Mouse (Mus musculus) ES-Bruce4 (cell line): ENCODE data around the gene 2010300C02Rik. TPM values are rescaled to one million over a fixed set of nuclear protein-coding genes. Genes with fewer than 3 reads are reported as not detected.

Experiments
- H3K27ac ChIP-seq: 2 replicates; pipeline ENCODE4 v1.5.1; 2012; ENCODE audit warnings: low read length, inconsistent platforms; ENCODE audit not compliant: insufficient read depth
- H3K27me3 ChIP-seq: 2 replicates; pipeline ENCODE4 v1.6.1; 2012; ENCODE audit warnings: mild to moderate bottlenecking, low read length, inconsistent platforms; ENCODE audit not compliant: control insufficient read depth, poor library complexity, insufficient read depth, severe bottlenecking
- H3K36me3 ChIP-seq: 2 replicates; pipeline ENCODE4 v1.6.1; 2012; ENCODE audit warnings: inconsistent platforms, mild to moderate bottlenecking, low read length, moderate library complexity; ENCODE audit not compliant: control insufficient read depth, poor library complexity, insufficient read depth, severe bottlenecking
- H3K4me1 ChIP-seq: one replicate; pipeline ENCODE4 v1.8.1; 2011; ENCODE audit warnings: low read length; ENCODE audit not compliant: control insufficient read depth, insufficient read depth
- H3K4me3 ChIP-seq: 2 replicates; pipeline ENCODE4 v1.5.1; 2011; ENCODE audit warnings: low read depth, mild to moderate bottlenecking, low read length
- H3K9ac ChIP-seq: 2 replicates; pipeline ENCODE4 v1.6.1; 2012; ENCODE audit warnings: low read depth, mild to moderate bottlenecking, inconsistent platforms; ENCODE audit not compliant: poor library complexity, severe bottlenecking
- H3K9me3 ChIP-seq: replicated peaks from 2 replicates; pipeline ENCODE4 v1.6.1; 2012; ENCODE audit warnings: mild to moderate bottlenecking, low read length, inconsistent platforms; ENCODE audit not compliant: control insufficient read depth, poor library complexity, insufficient read depth, severe bottlenecking
- CTCF ChIP-seq: IDR thresholded peaks from one replicate; pipeline ENCODE4 v1.8.1; 2011; ENCODE audit warnings: low read depth, low read length
- EP300 ChIP-seq: IDR thresholded peaks from 2 replicates; pipeline ENCODE4 v1.6.1; 2011; ENCODE audit warnings: low read depth, low read length; ENCODE audit not compliant: insufficient read depth
- POLR2A ChIP-seq: IDR thresholded peaks from one replicate; pipeline ENCODE4 v1.8.1; 2011; ENCODE audit warnings: low read length; ENCODE audit not compliant: insufficient read depth
- polyA plus RNA-seq: library from polyadenylated mRNA; stranded (reverse); fragments of >200 nt; gene quantifications from 2 replicates; pipeline ENCODE4 v1.2.4, GENCODE M21; 2011; ENCODE audit warnings: low read depth; ENCODE audit not compliant: missing spikeins, insufficient read depth, insufficient read length

The 2010300C02Rik gene
- polyA plus RNA-seq, 1 experiment, result 0.70 TPM

GRCm38 (mm10) chr1:37708270-37708955 is 11.5 kb downstream of the 2010300C02Rik start:
- H3K4me3 ChIP-seq, result no peak overlapping the region
- H3K4me1 ChIP-seq, result no peaks in the 10 kb centered on the region
- H3K27me3 ChIP-seq, result no peaks in the 10 kb centered on the region
- H3K9me3 ChIP-seq, result no peaks in the 10 kb centered on the region
- H3K27ac ChIP-seq, result no peak overlapping the region
- H3K36me3 ChIP-seq, result no peaks in the 10 kb centered on the region
- no peak overlapping the region for H3K9ac ChIP-seq
- TF ChIP-seq CTCF, result peak; percentile 30
- TF ChIP-seq EP300, result no peak
- TF ChIP-seq POLR2A, result no peak

- Histone ChIP-seq H3K36me3 (no peaks in the 10 kb centered on the region), H3K27me3 (no peaks in the 10 kb centered on the region), H3K4me1 (no peaks in the 10 kb centered on the region), H3K9me3 (no peaks in the 10 kb centered on the region), H3K4me3 (no peak overlapping the region), H3K27ac (no peak overlapping the region), H3K9ac (no peak overlapping the region)
- TF ChIP-seq EP300, result no peak
- no peak for TF ChIP-seq POLR2A
- no peak for TF ChIP-seq CTCF
Observed at GRCm38 (mm10) chr1:37702326-37702725, 17.6 kb downstream of the 2010300C02Rik start.

DNA sequence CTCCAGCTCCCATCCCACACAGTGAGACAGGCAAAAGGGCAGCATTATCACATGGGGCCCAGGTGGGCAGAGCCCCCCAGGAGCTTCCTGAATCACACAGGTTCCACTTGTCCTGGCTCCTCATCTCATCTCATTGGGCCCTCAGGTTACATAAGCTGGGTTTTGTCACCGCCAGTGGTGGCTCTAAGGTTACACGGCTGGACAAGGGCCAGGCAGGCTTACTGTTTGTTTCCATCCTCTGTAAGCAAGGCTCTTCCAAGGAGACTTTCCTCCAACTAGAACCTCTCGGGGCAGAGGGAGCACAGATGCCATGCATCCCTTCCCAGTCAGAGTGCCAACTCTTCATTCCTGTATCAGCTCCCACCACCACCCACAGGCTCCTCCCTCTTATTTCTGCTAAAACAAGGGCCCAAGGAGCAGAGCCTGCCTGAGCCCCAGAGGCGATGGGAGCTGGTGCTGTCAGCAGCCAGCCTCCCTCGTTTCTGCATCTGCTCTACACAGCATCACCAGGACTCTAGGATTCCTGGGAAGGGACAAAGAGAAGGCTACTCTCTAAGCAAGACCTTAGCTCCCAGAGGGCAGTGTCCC is 20.9 kb downstream of the 2010300C02Rik start:
- H3K4me1 ChIP-seq, result peaks cover 6% of the 10 kb centered on the region
- TF ChIP-seq EP300 (no peak), POLR2A (no peak), CTCF (no peak)
- no peaks in the 10 kb centered on the region for H3K36me3 ChIP-seq
- H3K27me3 ChIP-seq, result no peaks in the 10 kb centered on the region
- no peaks in the 10 kb centered on the region for H3K9me3 ChIP-seq
- no peak overlapping the region for H3K4me3 ChIP-seq
- H3K27ac ChIP-seq, result no peak overlapping the region
- no peak overlapping the region for H3K9ac ChIP-seq

DNA sequence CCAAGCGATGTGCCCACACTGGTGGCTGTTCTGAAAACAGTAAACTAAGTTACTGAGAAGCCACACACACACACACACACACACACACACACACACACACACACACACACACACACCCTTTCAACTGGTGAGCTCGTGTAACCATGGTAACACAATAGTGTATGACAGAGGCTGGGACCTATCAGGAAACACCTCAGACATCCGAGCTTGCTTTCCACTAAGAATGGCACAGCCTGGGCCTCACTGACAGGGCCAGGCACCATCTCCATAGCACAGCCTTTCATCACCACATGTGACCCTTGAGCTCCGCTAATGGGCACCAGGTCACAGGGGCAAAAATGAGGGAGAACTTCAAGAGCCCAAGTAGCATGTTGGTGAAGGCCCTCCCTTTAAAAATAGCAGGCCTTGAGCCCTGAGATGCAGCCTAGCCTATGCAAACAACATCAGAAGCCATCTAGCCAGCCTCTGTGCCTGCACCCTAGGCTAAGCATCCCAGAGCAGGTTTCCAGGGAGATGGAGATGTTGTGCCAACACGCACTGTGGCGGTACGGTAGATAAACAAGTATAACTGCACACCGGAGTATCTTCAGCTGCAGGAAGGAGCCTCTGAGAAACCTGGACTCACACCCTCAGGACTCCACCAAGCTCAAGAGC is 21.6 kb downstream of the 2010300C02Rik start:
- TF ChIP-seq CTCF (no peak), POLR2A (no peak), EP300 (no peak)
- H3K27ac ChIP-seq, result no peak overlapping the region
- no peaks in the 10 kb centered on the region for H3K9me3 ChIP-seq
- H3K9ac ChIP-seq, result no peak overlapping the region
- peaks cover 6% of the 10 kb centered on the region for H3K4me1 ChIP-seq
- no peaks in the 10 kb centered on the region for H3K27me3 ChIP-seq
- H3K4me3 ChIP-seq, result no peak overlapping the region
- H3K36me3 ChIP-seq, result no peaks in the 10 kb centered on the region

DNA sequence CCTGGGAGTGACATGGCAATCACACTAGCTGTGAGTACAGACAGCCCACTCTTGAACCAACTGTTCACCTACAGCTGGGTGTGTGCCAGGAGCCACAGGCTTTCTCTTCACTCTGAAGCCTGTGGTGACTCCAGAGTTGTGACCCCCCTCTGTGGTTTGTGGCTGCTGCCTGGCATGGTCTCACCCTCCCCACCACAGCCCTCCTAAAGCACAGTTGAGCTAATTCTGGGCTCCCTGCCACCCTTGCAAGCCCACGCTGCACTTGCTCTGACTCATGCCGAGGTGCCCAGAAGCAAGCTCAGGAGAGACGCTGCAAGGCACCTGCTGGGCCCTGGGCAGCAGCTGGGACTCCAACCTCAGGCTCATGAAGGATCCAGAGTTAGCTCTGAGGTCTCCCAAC is 23.0 kb downstream of the 2010300C02Rik start:
- Histone ChIP-seq H3K9me3 (no peaks in the 10 kb centered on the region), H3K4me3 (no peak overlapping the region), H3K9ac (no peak overlapping the region), H3K27ac (no peak overlapping the region), H3K27me3 (no peaks in the 10 kb centered on the region), H3K4me1 (peaks cover 6% of the 10 kb centered on the region), H3K36me3 (no peaks in the 10 kb centered on the region)
- TF ChIP-seq EP300 (no peak), CTCF (no peak), POLR2A (no peak)

- TF ChIP-seq POLR2A (no peak), EP300 (no peak), CTCF (no peak)
- Histone ChIP-seq H3K27ac (no peak overlapping the region), H3K9ac (no peak overlapping the region), H3K4me1 (peaks cover 6% of the 10 kb centered on the region), H3K4me3 (no peak overlapping the region), H3K9me3 (no peaks in the 10 kb centered on the region), H3K27me3 (no peaks in the 10 kb centered on the region), H3K36me3 (no peaks in the 10 kb centered on the region)
Observed at GRCm38 (mm10) chr1:37695732-37696131, 24.2 kb downstream of the 2010300C02Rik start.
